ENCODE assay signal across 8 mouse cellular contexts in the genomic region with DNA sequence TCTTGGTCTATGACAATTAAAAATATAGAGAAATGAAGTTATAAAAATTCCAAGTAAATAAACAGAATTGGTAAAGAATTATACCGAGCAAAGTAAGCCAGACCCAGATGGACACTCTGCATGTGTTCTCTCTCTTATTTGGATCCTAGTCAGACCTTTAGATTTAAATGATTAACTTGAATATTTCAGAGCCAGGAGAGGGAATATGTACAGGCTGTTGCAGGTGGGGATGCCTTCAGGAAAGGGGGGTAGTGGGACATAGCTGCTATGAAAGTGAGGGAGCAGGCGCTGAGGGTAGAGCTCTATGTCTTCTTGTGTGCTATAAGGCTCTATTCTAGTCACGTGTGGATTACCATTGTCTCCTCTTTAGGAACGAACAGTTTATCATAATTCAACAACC.
"Had no signal": no experiment of that assay in that cellular context is flagged by ENCODE, and none has a peak within 500 bp of the region (broad histone marks: within the 10 kb centered on the region; RNA-seq: fewer than 3 reads in every experiment).

No protein-coding gene starts in this region.

- H3K4me2 ChIP-seq: limb, embryonic 13.5 days; midbrain, embryonic 12.5 days had no signal

- H3K27me3 ChIP-seq: limb, embryonic 13.5 days; midbrain, embryonic 12.5 days had no signal

- H3K27ac ChIP-seq: limb, embryonic 13.5 days; liver, embryonic 14.5 days; midbrain, embryonic 12.5 days; stomach, postnatal 0 days had no signal

- H3K9me3 ChIP-seq: limb, embryonic 13.5 days; midbrain, embryonic 12.5 days had no signal

- H3K4me3 ChIP-seq: limb, embryonic 13.5 days; midbrain, embryonic 12.5 days had no signal

- H3K4me1 ChIP-seq: limb, embryonic 13.5 days; midbrain, embryonic 12.5 days had no signal

- DNase-seq: kidney, adult 9 months; kidney, postnatal 10 days; left cerebral cortex, postnatal 4 days; lung, adult 18-20 months had no signal

- H3K36me3 ChIP-seq: limb, embryonic 13.5 days; midbrain, embryonic 12.5 days had no signal

- H3K9ac ChIP-seq: limb, embryonic 13.5 days; liver, embryonic 14.5 days; midbrain, embryonic 12.5 days had no signal
